Mouse (Mus musculus) skeletal muscle tissue, postnatal 0 days (tissue): Measurements from ENCODE around the gene Fscn1. TPM values are rescaled to one million over a fixed set of nuclear protein-coding genes. Genes with fewer than 3 reads are reported as not detected.

Source experiments
- polyA plus RNA-seq: library from polyadenylated mRNA; unstranded; fragments of >200 nt; fragmentation: Nextera tagmentation; extraction: Ambion mirVana; gene quantifications from 2 replicates; pipeline ENCODE4 v1.2.1, GENCODE M21; 2015

Fscn1 gene
- polyA plus RNA-seq = 95.7 and 123 TPM in 2 replicates

GRCm38 (mm10) chr5:142959576-142960556 is at the start of gene Fscn1:
Gene Fscn1, plus strand, starts transcription at chr5:142960343.

Other genes starting within 250 kb of the Fscn1 start
- gene Tnrc18, start 142.7 kb upstream of the Fscn1 start, polyA plus RNA-seq = 9.2 and 10.4 TPM in 2 replicates
- 6.2 and 6.9 TPM in 2 replicates for gene Fbxl18, start 64.9 kb upstream of the Fscn1 start, polyA plus RNA-seq
- 4,988 and 6,532 TPM in 2 replicates for gene Actb, start 53.6 kb upstream of the Fscn1 start, polyA plus RNA-seq
- gene Rnf216, start 152.7 kb downstream of the Fscn1 start, polyA plus RNA-seq = 17.7 and 18.1 TPM in 2 replicates
- not detected in 2 replicates for gene Olfr718-ps1, start 187.2 kb downstream of the Fscn1 start, polyA plus RNA-seq
- 4.3 and 4.8 TPM in 2 replicates for gene Rbak, start 220.4 kb downstream of the Fscn1 start, polyA plus RNA-seq
- not detected in 2 replicates for gene Spdye4b, start 220.7 kb downstream of the Fscn1 start, polyA plus RNA-seq